Mouse (Mus musculus) heart, adult 9 months (tissue): ENCODE data around the gene Lrrc55.
"Not testable (repeated sequence)": the region's sequence is repeated elsewhere in the genome, so short reads cannot be mapped to it uniquely, and the experiment has no call there.

ENCODE experiments used
- DNase-seq, 2 experiments: peaks; one replicate each; pipeline ENCODE4 v3.0.0; 2022; ENCODE audit warnings: low spot score in 2 of 2

Gene Lrrc55

GRCm38 (mm10) chr2:85196901-85197300, at the start of gene Lrrc55:
Gene Lrrc55 (minus strand): TSS chr2:85197197.
- DNase-seq: no peak

DNA sequence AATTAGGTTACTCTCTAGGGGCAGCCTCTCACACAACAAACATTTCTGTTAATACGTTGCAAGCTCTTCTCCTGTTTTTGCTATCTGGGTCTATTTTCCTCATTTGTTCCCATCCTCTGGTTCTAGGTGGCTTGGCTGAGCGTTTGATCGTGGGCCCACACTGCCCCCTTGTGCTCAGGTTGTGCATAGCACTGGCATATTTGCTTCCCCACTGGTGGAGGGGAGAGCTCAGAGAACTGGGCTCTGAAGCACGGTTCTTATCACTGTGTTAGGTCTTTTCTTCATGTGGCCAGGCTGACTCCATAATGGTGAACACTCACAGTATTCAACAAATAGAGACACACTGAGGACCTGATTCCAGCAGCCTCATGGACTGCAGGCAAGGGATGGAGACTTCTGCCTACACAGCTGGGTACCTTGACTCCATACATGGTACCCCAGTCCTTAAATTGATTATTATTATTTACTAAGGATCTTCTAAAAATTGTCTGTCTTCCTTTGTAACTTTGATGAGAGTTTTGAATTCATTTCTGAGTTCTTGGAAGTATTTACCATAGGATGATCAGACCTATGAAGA, 49.6 kb upstream of the Lrrc55 start:
- peak; percentile 72 to 74 for DNase-seq

GRCm38 (mm10) chr2:85245737-85246136, 48.7 kb upstream of the Lrrc55 start:
- no peak for DNase-seq

DNA sequence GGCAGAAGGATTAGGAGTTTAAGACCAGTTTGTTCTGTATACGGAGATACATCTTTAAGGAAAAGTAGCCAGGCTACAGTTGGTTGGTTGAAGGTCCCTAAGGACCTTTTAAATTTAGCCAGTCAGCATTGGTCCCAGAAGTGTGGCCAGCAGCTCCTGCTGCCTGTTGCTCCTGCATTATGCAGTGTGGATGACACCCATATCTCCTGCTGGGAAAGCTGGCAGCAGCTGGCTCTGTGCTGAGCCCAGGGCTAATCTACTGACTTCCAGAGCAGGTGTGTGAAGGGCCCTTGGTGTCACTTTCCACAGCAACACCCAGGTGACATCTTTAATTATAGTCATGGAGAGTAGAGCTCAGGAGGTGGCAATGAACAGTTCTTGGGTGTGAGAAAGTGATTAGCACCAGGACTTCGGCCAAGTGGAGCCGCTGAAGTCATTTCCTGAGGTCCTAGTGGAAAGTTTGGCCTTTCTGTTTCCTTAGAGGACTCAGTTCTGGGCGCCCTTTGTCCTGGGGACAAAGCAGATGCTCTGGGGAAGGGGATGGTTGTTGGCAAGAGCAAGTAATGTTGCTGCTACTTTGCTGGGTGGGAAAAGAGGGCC, 41.2 kb upstream of the Lrrc55 start:
- peak; percentile 74 to 81 for DNase-seq

DNA sequence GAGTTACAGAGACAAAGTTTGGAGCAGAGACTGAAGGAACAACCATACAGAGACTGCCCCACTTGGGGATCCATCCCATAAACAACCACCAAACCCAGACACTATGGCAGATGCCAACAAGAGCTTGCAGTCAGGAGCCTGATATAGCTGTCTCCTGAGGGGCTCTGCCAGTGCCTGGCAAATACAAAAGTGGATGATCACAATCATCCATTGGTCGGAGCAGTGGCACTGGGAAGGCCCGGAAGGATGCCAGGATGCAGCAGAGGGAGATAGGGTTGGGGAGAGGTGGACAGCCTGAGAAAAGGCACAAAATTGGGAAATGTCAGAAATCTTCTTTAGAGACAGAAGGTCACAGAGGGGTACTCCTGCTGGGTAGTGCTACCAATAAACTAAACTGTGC, 40.2 kb upstream of the Lrrc55 start:
- not testable (repeated sequence) for DNase-seq

- no peak for DNase-seq
Measured at GRCm38 (mm10) chr2:85230771-85231511, 33.9 kb upstream of the Lrrc55 start.

- DNase-seq: no peak
Measured at GRCm38 (mm10) chr2:85229606-85230005, 32.6 kb upstream of the Lrrc55 start.

DNA sequence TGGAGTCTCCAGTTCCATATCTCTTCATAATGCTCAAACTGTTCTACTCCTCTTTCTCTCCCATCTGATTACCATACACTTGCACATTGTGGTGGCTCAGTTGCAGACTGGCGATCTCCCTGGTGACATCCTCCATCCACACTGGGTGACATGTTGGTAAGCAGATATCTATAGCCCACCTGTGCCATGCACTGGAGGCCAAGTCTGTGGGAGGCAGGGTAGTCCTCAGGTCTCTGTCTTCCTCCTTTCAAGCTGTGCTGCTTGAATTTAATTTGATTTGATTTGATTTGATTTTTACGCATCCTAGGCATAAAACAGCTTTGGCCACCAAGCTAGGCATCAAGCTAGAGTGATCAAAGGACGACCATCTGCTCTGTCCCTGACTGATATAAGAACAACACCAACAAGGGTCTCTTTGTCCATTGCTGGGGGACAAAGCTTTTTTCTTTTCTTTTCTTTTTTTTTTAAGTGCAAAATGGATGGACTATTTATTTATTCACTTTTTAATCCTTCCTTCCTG, 30.9 kb upstream of the Lrrc55 start:
- no peak for DNase-seq

DNA sequence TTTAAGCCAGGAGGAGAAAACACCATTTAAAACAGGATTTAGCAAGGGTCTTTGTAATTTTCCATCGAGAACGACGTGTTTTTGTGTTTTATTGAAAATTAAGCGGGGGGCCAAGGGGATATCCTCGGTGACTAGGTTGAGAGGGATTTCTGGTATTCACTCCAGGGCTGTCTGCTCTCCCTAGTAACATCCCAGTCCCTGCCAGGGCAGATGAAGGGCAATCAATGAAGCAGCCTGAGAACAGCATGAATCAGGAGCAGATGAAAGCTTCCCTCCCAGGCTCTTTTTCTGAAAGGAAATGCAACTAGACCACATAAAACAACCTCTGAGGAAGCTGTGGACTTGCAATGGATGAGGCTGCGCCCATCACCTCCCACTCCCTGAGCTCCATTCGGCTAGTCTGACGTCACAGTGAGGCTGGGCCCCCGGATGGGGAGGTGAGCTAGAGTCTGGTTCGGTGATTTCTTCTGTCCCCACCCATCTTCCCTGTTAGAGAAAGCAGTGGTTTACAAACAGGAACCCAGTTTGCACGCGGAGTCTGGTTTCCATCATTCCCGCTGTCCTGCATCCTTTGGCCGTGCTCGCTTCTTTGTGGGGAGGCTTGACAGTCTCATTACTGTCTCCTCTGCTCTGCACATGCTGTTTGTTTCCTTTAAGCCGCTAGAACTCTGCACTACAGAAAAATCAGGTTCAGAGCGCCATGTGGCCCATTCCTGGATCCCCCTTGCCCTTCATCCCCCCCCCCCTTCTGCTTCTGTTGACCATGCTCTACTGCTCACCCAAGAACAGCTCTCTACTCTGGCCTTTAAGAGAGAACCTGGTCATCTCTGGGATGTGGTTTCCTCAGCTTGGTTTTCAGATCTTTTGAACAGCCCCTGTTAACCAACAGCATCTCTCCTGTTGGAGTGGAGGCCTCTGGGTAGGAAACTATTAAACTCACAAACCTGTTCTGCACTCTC, 27.5 kb upstream of the Lrrc55 start:
- DNase-seq: no peak

DNA sequence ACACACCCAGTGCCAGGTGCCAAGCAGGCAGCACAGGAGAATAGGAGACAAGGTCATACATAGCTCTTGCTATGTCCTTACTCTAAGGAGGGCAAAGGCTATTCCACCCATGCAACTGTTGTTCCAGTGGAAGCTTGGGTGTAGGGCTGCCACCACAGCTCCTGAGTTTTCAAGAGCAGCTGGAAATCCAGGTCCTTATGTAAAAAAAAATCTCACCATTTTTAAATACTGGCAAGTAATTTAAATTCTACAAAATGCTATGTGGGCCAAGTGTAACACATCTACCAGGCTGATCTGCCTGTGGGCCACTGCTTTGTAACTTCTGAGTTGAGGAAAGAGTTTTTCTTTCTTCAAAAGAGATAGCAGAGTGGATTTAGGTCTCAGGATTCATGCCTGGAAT, 19.6 kb upstream of the Lrrc55 start:
- no peak for DNase-seq

GRCm38 (mm10) chr2:85213746-85214145, 16.7 kb upstream of the Lrrc55 start:
- no peak for DNase-seq

GRCm38 (mm10) chr2:85209301-85209700, 12.3 kb upstream of the Lrrc55 start:
- DNase-seq: no peak

GRCm38 (mm10) chr2:85205170-85205569, 8.2 kb upstream of the Lrrc55 start:
- DNase-seq: no peak

DNA sequence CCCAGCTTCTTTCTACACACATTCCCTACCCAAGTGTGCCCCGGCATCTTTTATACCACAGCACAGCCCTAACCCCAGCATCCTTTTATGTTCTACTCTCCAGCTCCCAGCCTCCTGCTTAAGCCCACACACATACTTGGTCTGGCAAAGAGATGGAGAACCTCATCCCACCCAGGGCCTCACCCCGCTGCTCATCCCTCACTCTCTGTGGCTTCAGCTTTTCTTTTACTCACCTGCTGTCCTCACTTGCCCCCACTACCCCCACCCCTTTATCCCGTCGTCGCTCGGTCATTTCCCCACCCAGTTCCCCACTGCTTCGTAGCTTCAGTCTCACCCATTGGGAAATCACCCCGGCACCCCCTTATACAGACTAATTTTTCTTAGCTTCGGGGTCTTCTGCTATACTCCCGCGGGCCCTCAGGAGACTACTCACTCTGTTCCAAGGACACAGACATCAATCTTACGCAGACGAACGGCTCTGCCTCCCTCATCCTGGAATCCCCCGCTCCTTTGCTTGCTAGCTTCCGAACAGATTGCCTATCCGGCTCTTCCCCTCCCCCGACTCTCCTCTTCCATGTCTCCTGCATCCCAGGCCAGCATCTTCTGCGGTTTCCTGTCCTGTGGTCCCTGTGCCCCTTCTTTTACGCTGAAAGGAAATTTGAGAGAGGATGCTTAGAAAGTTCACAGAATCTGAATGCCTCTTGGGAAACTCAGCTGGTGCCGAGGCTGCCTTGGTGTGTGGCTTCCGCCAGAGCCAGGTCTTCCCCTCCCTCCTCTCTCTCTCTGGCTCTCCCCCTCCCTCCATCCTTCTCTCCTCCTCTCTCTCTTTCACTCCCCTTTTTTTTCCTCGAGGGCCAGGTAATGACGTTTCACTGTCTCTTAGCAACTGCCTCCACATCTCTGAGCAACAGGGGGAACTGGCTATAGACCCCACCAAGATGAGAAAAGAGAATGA, 1.3 kb upstream of the Lrrc55 start:
- DNase-seq: peak; percentile 11 to 23

DNA sequence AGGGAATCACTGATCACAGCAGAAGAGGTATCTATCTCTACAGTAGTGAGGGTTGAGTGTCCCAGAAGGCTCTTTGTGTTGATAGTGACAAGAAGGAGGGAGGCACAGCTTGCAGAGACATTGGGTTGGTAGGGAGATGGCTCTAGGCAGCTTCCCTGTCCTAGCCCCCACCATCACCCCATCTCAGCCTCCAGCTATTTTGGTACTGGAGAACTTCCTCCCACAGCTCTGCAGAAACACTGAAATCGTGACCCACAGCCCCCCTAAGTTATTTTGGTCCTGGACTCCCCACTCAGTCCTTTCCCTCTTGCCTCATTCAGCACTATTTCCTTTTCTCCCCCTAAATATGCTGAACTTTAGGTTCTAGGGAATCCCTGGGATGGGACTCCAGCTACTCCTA, 2.4 kb downstream of the Lrrc55 start:
- DNase-seq: no peak

GRCm38 (mm10) chr2:85187582-85188151, 9.3 kb downstream of the Lrrc55 start:
- DNase-seq: no peak

GRCm38 (mm10) chr2:85178139-85178800, 18.7 kb downstream of the Lrrc55 start:
- peak; percentile 53 to 82 for DNase-seq

- no peak for DNase-seq
Measured at GRCm38 (mm10) chr2:85173545-85173944, 23.5 kb downstream of the Lrrc55 start.

DNA sequence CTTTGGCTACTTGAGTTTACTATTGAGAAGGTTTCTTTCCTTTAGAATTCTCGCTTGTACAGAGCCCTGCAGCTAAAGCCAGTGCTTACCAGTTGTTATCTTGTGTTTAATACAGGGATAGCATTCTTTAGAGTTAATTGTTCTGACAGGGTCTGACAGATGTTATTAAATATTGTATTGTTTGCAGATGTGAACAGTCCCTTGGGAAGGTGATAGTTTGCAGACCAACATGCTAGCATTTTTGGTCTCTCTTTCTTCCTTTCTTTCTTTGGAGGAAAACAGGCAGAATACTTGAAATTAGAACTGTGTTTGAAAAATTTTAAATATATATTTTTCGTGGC, 24.3 kb downstream of the Lrrc55 start:
- no peak for DNase-seq
